Mouse (Mus musculus) forebrain, embryonic 16.5 days (tissue): ENCODE results near the gene Tmem259. TPM values are rescaled to one million over a fixed set of nuclear protein-coding genes. Genes with fewer than 3 reads are reported as not detected.

Experiments
- ATAC-seq: fragments of 200-750 bp; cut with Nextera tagmentation; 2 replicates; pipeline ENCODE4 v1.8.0; 2017; ENCODE audit warnings: mild to moderate bottlenecking, moderate library complexity
- H3K27ac ChIP-seq: fragments of 300-500 bp; sonication (generic); 2 replicates; pipeline ENCODE4 v1.5.1; 2014; ENCODE audit warnings: low read length, control low read depth
- H3K27me3 ChIP-seq: fragments of 300-500 bp; sonication (generic); replicated peaks from 2 replicates; pipeline ENCODE4 v1.6.1; 2014; ENCODE audit warnings: low read length; ENCODE audit not compliant: control insufficient read depth, insufficient read depth
- H3K36me3 ChIP-seq: fragments of 300-500 bp; sonication (generic); 2 replicates; pipeline ENCODE4 v1.6.1; 2014; ENCODE audit not compliant: control insufficient read depth, insufficient read depth
- H3K4me1 ChIP-seq: fragments of 300-500 bp; sonication (generic); replicated peaks from 2 replicates; pipeline ENCODE4 v1.6.1; 2014; ENCODE audit warnings: low read length; ENCODE audit not compliant: control insufficient read depth, insufficient read depth
- H3K4me2 ChIP-seq: fragments of 300-500 bp; sonication (generic); 2 replicates; pipeline ENCODE4 v1.6.1; 2014; ENCODE audit warnings: mild to moderate bottlenecking, low read length, control low read depth
- H3K4me3 ChIP-seq: fragments of 300-500 bp; sonication (generic); replicated peaks from 2 replicates; pipeline ENCODE4 v1.5.1; 2014; ENCODE audit warnings: mild to moderate bottlenecking, low read length, control low read depth
- H3K9ac ChIP-seq: fragments of 300-500 bp; sonication (generic); replicated peaks from 2 replicates; pipeline ENCODE4 v1.6.1; 2014; ENCODE audit warnings: low read depth, low read length, control low read depth
- H3K9me3 ChIP-seq: fragments of 300-500 bp; sonication (generic); 2 replicates; pipeline ENCODE4 v1.6.1; 2016; ENCODE audit warnings: low read length; ENCODE audit not compliant: control insufficient read depth
- WGBS: fragments of 180-500 bp; shearing (Covaris S2); extraction: QIAGEN DNeasy Blood & Tissue Kit; methylation state at CpG from one replicate; pipeline ENCODE4 v1.1.7; 2014; 5-methylcytosine and 5-hydroxymethylcytosine counted together
- polyA plus RNA-seq: library from polyadenylated mRNA; unstranded; fragments of >200 nt; fragmentation: Nextera tagmentation; extraction: Ambion mirVana; gene quantifications from 2 replicates; pipeline ENCODE4 v1.2.1, GENCODE M21; 2015

Gene Tmem259
- 12.3 and 12.8 TPM in 2 replicates for polyA plus RNA-seq

DNA sequence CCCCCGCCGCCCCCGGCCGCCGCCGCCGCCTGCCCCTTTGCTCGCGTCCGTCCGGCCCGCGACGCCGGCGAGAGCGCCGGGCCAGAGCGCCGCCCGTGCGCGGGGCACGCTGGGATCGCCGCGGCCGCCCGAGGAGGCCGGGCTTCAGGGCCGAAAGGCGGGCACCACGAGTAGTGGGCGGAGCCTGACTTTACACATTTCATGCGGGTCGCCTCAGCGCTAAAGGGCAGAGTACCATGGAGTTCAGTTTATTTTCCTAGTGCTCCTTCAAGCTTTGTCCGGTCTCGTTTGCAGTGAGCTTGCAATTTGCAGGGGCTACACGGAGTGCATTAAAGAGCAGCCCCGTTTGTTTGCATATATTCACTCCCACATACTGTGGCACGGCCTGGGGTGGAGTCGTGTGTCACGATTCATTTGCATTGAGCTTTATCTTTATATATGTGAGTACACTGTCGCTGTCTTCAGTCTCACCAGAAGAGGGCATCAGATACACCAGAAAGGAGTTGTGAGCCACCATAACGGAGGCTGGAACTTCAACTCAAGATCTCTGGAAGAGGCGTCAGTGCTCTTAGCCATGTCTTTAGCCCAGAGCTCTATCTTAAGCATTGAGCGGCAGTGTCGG lies at the start of gene Tmem259:
Gene Tmem259, minus strand, starts transcription at position 136 of the 622 bp plus-strand sequence.
- Histone ChIP-seq H3K27ac (peak within 1 kb of the TSS; percentile 96), H3K9ac (peak within 1 kb of the TSS; percentile 89), H3K4me1 (peaks cover 40% of the 10 kb centered on the region), H3K4me3 (peak within 1 kb of the TSS; percentile 83), H3K4me2 (peak within 1 kb of the TSS; percentile 99), H3K27me3 (peaks cover 24% of the 10 kb centered on the region), H3K9me3 (no peaks in the 10 kb centered on the region), H3K36me3 (no peaks in the 10 kb centered on the region)
- ATAC-seq = peak; percentile 81
- WGBS = under 1% methylated on average over 30 of the region's 49 CpGs

DNA sequence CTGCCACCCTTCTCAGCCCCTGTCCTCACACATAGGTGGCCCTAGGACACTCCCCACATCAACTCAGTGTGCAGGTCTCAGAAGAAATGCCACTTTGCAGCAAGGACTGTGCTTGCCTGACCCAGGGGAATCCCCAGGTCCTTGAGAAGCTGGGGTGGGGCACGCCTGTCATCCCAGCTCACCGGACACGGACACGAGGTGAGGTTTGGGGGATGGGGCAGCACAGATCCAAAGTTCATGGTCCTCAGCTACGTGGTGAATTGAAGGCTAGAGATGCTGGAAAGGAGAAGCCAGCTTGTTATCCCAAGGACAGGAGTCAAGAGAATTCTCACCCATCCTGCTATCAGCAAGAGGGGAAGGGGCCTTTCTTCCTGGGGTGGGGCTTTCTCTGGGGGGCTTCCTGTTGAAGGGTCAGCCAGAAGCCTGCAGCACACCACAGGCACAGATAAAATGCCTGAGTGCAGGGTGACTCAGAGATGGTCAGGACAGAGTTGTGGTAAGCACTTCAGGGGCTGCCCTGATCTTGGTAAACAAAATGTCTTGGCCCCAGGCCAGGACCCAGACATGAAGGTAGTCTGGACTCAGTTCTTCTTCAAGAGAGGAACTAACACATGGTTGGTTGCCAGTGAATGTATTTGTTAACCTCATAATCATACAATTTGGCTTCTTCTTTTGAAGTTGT lies 48.8 kb upstream of the Tmem259 start:
- Histone ChIP-seq H3K9me3 (no peaks in the 10 kb centered on the region), H3K4me3 (no peak overlapping the region), H3K27ac (no peak overlapping the region), H3K4me2 (no peak overlapping the region), H3K27me3 (no peaks in the 10 kb centered on the region), H3K9ac (no peak overlapping the region), H3K4me1 (peaks cover 4% of the 10 kb centered on the region; the same call in 1 of the 2 replicates), H3K36me3 (peaks cover 16% of the 10 kb centered on the region)
- WGBS = 79% methylated on average over 5 of the region's 5 CpGs
- no peak for ATAC-seq

DNA sequence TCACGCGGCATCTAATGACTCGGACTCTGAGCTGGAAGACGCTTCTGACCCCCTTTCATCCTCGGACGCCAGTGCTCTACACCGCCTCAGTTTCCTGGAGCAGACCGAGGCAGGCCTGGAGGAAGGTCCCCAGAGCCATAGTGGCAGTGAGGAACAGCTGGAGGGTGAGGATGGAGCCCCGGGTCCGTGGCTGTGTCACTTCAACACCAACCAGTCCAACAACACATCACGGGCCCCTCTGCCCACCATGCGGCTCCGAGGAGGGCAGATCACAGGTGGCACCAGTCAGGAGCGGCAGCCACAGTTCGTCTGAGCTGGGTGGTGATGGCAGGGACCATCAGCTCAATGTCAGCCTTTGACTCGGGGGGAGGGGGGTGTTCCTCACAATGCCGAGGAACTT lies 46.6 kb upstream of the Tmem259 start:
- ATAC-seq = no peak
- Histone ChIP-seq H3K36me3 (peaks cover 4% of the 10 kb centered on the region), H3K9me3 (no peaks in the 10 kb centered on the region), H3K4me2 (no peak overlapping the region), H3K4me1 (no peaks in the 10 kb centered on the region), H3K4me3 (no peak overlapping the region), H3K27me3 (no peaks in the 10 kb centered on the region), H3K9ac (no peak overlapping the region), H3K27ac (no peak overlapping the region)
- WGBS = 88% methylated on average over 17 of the region's 17 CpGs

DNA sequence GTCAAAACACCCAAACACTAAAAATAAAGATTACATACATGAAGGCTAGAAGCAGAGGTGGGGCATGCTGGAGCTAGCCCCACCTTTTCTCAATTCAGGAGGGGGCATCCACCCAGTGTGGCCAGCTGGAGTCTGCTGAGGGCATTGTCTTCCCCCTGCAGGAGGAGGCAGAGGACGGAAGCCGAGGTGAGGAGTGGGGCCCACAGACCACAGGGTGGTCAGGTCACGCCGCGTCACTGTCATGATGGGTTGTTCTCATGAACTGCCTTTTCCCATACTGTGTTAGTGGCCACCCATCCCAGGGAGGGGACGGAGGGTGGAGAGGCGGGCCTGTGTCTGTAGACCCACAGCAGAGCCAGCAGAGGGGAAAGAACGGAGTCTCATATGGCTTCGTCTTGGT lies 46.1 kb upstream of the Tmem259 start:
- ATAC-seq = no peak
- Histone ChIP-seq H3K4me2 (no peak overlapping the region), H3K4me3 (no peak overlapping the region), H3K27me3 (no peaks in the 10 kb centered on the region), H3K27ac (no peak overlapping the region), H3K9ac (no peak overlapping the region), H3K36me3 (no peaks in the 10 kb centered on the region; the same call in 1 of the 2 replicates), H3K9me3 (no peaks in the 10 kb centered on the region), H3K4me1 (no peaks in the 10 kb centered on the region)
- WGBS = 85% methylated on average over 9 of the region's 9 CpGs

DNA sequence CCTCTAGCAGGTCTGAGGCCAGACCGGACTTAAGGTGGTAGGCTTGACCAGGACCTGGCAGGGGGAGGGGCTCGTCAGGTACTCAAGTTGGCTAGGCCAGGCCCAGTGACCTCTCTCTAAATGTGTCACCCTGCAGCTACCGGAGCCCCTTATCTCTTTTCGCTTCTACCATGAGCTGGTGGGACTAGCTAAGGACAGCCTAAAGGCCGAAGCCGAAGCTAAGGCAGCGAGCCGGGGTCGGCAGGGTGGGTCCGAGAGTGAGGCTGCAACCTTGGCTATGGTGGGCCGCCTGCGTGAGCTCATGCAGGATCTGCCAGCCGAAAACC lies 44.4 kb upstream of the Tmem259 start:
- no peaks in the 10 kb centered on the region for H3K4me1 ChIP-seq
- no peak for ATAC-seq
- H3K4me2 ChIP-seq = no peak overlapping the region
- 95% methylated on average over 13 of the region's 13 CpGs for WGBS
- H3K27ac ChIP-seq = no peak overlapping the region
- H3K4me3 ChIP-seq = no peak overlapping the region
- no peaks in the 10 kb centered on the region for H3K9me3 ChIP-seq
- no peaks in the 10 kb centered on the region for H3K36me3 ChIP-seq
- no peaks in the 10 kb centered on the region for H3K27me3 ChIP-seq
- H3K9ac ChIP-seq = no peak overlapping the region

DNA sequence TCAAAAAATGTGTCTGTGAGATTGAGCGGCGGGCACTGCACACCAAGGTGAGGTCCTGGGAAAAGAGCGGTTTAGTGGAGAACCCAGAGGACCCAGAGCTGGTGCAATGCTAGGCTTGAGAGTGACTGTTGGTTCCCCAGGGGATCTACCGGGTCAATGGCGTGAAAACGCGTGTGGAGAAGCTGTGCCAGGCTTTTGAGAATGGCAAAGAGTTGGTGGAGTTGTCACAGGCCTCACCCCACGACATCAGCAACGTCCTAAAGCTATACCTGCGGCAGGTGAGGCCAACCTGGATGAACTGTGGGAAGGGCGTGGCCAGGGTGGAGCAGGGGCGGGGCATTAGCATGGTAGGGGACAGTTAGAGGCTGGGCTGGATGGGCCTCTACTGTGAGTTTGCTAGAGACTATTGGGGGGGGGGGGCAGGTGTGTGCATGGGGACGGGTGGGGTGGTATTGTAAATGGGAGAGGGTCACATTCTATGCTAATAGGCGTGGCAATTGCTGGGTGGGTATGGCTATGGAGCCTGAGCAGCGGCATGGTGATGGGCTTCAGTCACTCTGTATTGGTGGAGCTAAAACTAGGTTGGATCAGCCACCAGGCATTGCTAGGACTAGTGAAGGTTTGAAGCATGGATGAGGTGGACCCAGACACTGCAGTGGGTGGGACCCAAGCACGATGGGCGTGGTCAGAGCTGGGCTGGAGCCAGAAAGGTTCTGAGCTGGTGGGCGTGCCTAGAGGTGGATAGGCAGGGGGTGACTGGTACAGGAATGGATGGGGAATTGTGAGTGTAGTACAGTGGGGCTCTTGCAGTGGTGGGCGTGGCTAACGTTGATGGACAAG lies 43.8 kb upstream of the Tmem259 start:
- Histone ChIP-seq H3K9ac (no peak overlapping the region), H3K36me3 (no peaks in the 10 kb centered on the region), H3K4me3 (no peak overlapping the region), H3K27me3 (no peaks in the 10 kb centered on the region), H3K27ac (no peak overlapping the region), H3K4me2 (no peak overlapping the region), H3K4me1 (no peaks in the 10 kb centered on the region), H3K9me3 (no peaks in the 10 kb centered on the region)
- no peak for ATAC-seq
- 74% methylated on average over 20 of the region's 20 CpGs for WGBS

DNA sequence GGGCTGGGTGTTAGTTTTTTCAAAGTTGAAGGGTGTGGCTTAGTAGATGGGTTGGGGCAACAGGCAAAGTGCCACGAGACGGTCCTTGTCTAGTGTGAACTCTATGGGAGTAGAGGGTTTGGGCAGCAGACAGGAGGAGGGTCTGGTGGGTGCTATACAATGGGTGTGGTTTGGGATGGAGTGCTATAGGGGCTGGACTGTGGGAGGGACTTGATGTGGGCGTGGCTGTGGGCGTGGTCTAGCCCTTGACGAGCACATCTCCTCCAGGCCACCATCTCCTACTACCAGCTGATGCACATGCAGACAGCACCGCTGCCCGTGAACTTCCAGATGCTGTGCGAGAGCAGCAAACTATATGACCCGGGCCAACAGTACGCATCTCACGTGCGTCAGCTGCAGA lies 41.8 kb upstream of the Tmem259 start:
- no peak for ATAC-seq
- H3K9me3 ChIP-seq = no peaks in the 10 kb centered on the region
- no peaks in the 10 kb centered on the region for H3K4me1 ChIP-seq
- 60% methylated on average over 12 of the region's 12 CpGs for WGBS
- no peak overlapping the region for H3K27ac ChIP-seq
- no peak overlapping the region for H3K4me3 ChIP-seq
- H3K27me3 ChIP-seq = 0 out of 2 replicates have a peak, but pooled peaks cover 3% of the 10 kb centered on the region
- no peak overlapping the region for H3K4me2 ChIP-seq
- no peaks in the 10 kb centered on the region for H3K36me3 ChIP-seq
- H3K9ac ChIP-seq = no peak overlapping the region

DNA sequence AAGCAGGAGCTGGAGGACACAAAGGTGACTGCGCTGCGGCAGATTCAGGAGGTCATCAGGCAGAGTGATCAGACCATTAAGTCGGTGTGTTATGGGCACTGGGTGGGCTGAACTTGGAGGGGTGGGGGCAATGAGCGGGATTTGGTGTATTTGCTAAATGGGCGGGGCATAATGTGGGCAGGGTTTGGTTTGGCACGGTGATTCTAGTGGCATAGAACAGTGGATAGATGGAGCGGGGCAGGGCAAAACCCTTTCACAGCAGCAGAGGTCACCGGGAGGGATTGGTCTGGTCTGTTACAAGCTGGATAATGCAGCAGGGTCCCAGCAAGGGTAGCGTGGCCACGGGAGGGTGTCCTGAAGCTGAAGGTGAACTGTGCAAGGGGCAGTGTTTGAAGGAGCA lies 41.3 kb upstream of the Tmem259 start:
- Histone ChIP-seq H3K4me3 (no peak overlapping the region), H3K27me3 (peaks cover 3% of the 10 kb centered on the region; the same call in 1 of the 2 replicates), H3K36me3 (no peaks in the 10 kb centered on the region), H3K4me1 (no peaks in the 10 kb centered on the region), H3K27ac (no peak overlapping the region), H3K4me2 (no peak overlapping the region), H3K9me3 (no peaks in the 10 kb centered on the region), H3K9ac (no peak overlapping the region)
- 82% methylated on average over 10 of the region's 10 CpGs for WGBS
- ATAC-seq = no peak

DNA sequence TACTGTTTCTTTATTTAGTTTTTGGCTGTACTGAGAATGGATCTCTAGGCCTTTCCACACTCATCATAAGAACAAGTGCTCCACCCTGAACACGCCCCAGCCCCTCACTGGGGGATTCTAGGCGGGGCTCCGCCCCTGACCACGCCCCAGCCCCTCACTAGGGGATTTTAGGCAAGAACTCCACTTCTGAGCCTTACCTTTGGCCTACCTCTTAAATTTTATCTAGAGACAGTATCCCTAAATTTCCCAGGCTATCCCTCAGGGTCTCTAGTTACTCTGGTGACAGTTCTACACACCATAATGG lies 40.9 kb upstream of the Tmem259 start:
- Histone ChIP-seq H3K4me2 (no peak overlapping the region), H3K27me3 (peaks cover 3% of the 10 kb centered on the region; the same call in 1 of the 2 replicates), H3K36me3 (no peaks in the 10 kb centered on the region), H3K27ac (no peak overlapping the region), H3K4me3 (no peak overlapping the region), H3K4me1 (no peaks in the 10 kb centered on the region), H3K9me3 (no peaks in the 10 kb centered on the region), H3K9ac (no peak overlapping the region)
- WGBS = 60% methylated on average over 4 of the region's 4 CpGs
- no peak for ATAC-seq
